Mouse (Mus musculus): ENCODE data around the gene Smok3c.
A peak's percentile ranks its signal among the peaks of the same experiment; 100 is the strongest.
"Not testable (repeated sequence)": the region's sequence is repeated elsewhere in the genome, so short reads cannot be mapped to it uniquely, and the experiment has no call there.

The Smok3c gene

GRCm38 (mm10) chr5:138052894-138053293 lies at the start of gene Smok3c:
TSS of gene Smok3c (plus strand) at chr5:138053194.
- not testable (repeated sequence) for DNase-seq

- no peak for DNase-seq
These were observed 43.6 kb upstream of the Smok3c start for GRCm38 (mm10) chr5:138009437-138009836.

GRCm38 (mm10) chr5:138012382-138012781 lies 40.6 kb upstream of the Smok3c start:
- no peak for DNase-seq

- no peak for DNase-seq
These were observed 36.5 kb upstream of the Smok3c start for GRCm38 (mm10) chr5:138016530-138016929.

- no peak for DNase-seq
These were observed 36.0 kb upstream of the Smok3c start for GRCm38 (mm10) chr5:138016997-138017396.

- not testable (repeated sequence) for DNase-seq
These were observed 33.4 kb upstream of the Smok3c start for GRCm38 (mm10) chr5:138019577-138019976.

- DNase-seq: not testable (repeated sequence)
These were observed 32.0 kb upstream of the Smok3c start, which contains the start of the genes Smok3a and Smok3b for GRCm38 (mm10) chr5:138020961-138021479. TSS of gene Smok3a (plus strand) at chr5:138021261. TSS of gene Smok3b (plus strand) at chr5:138021429.

- DNase-seq: no peak
These were observed 20.8 kb downstream of the Smok3c start for GRCm38 (mm10) chr5:138073803-138074202.

GRCm38 (mm10) chr5:138075684-138076083 lies 22.7 kb downstream of the Smok3c start:
- DNase-seq: no peak

GRCm38 (mm10) chr5:138076148-138076547 lies 23.2 kb downstream of the Smok3c start:
- DNase-seq: no peak

GRCm38 (mm10) chr5:138080456-138080855 lies 27.5 kb downstream of the Smok3c start:
- DNase-seq: no peak

- DNase-seq: no peak
These were observed 28.5 kb downstream of the Smok3c start for GRCm38 (mm10) chr5:138081446-138081845.

GRCm38 (mm10) chr5:138083318-138083900 lies 30.4 kb downstream of the Smok3c start:
- no peak for DNase-seq

GRCm38 (mm10) chr5:138083936-138084335 lies 30.9 kb downstream of the Smok3c start:
- no peak for DNase-seq

GRCm38 (mm10) chr5:138084507-138084906 lies 31.5 kb downstream of the Smok3c start:
- no peak for DNase-seq

GRCm38 (mm10) chr5:138084996-138085395 lies 32.0 kb downstream of the Smok3c start, which contains the start of gene Zkscan1:
TSS of gene Zkscan1 (plus strand) at chr5:138085084.
- DNase-seq: peak; percentile 87

GRCm38 (mm10) chr5:138085421-138085911 lies 32.5 kb downstream of the Smok3c start:
- DNase-seq: peak; percentile 26

GRCm38 (mm10) chr5:138086842-138087241 lies 33.8 kb downstream of the Smok3c start:
- no peak for DNase-seq

GRCm38 (mm10) chr5:138088366-138088765 lies 35.4 kb downstream of the Smok3c start:
- DNase-seq: no peak

GRCm38 (mm10) chr5:138089108-138089551 lies 36.1 kb downstream of the Smok3c start:
- peak; percentile 6 for DNase-seq

GRCm38 (mm10) chr5:138090271-138090670 lies 37.3 kb downstream of the Smok3c start:
- peak; percentile 19 for DNase-seq

- no peak for DNase-seq
These were observed 37.7 kb downstream of the Smok3c start for GRCm38 (mm10) chr5:138090737-138091136.

- DNase-seq: no peak
These were observed 39.8 kb downstream of the Smok3c start for GRCm38 (mm10) chr5:138092771-138093170.

GRCm38 (mm10) chr5:138094474-138094873 lies 41.5 kb downstream of the Smok3c start:
- DNase-seq: no peak

Data from lung, postnatal 10 days (tissue).